Mouse (Mus musculus) CH12.LX (cell line): Measurements from ENCODE around the gene Capza1.

Source experiments
- CHD1 ChIP-seq: IDR thresholded peaks from 2 replicates; pipeline ENCODE4 v1.6.1; 2012; ENCODE audit warnings: low read depth, low read length, improper control_type of control experiment, inconsistent platforms
- CTCF ChIP-seq, 2 experiments: IDR thresholded peaks in 1 of 2; conservative IDR thresholded peaks in 1 of 2; 2 replicates each; pipeline ENCODE4 v1.5.1; 2011 to 2012; ENCODE audit warnings: low read depth in 2 of 2, low read length in 2 of 2, improper control_type of control experiment in 1 of 2, inconsistent platforms in 1 of 2, mild to moderate bottlenecking in 1 of 2, moderate library complexity in 1 of 2
- EP300 ChIP-seq: IDR thresholded peaks from 2 replicates; pipeline ENCODE4 v1.6.1; 2011; ENCODE audit warnings: low read length, improper control_type of control experiment
- HCFC1 ChIP-seq: IDR thresholded peaks from 2 replicates; pipeline ENCODE4 v1.6.1; 2012; ENCODE audit warnings: low read depth, mild to moderate bottlenecking, inconsistent platforms, low read length, improper control_type of control experiment
- MAX ChIP-seq: IDR thresholded peaks from 2 replicates; pipeline ENCODE4 v1.6.1; 2011; ENCODE audit warnings: low read length, improper control_type of control experiment
- POLR2A ChIP-seq: IDR thresholded peaks from 2 replicates; pipeline ENCODE4 v1.6.1; 2011; ENCODE audit warnings: low read depth, mild to moderate bottlenecking, improper control_type of control experiment, low read length
- POLR2AphosphoS2 ChIP-seq: IDR thresholded peaks from 2 replicates; pipeline ENCODE4 v1.6.1; 2011; ENCODE audit warnings: low read depth, low read length, improper control_type of control experiment
- TBP ChIP-seq: conservative IDR thresholded peaks from 2 replicates; pipeline ENCODE4 v1.6.1; 2011; ENCODE audit warnings: low read depth, low read length, improper control_type of control experiment
- UBTF ChIP-seq: IDR thresholded peaks from 2 replicates; pipeline ENCODE4 v1.6.1; 2012; ENCODE audit warnings: low read depth, mild to moderate bottlenecking, inconsistent platforms, low read length, improper control_type of control experiment, moderate library complexity
- USF1 ChIP-seq: IDR thresholded peaks from 2 replicates; pipeline ENCODE4 v1.6.1; 2014; ENCODE audit warnings: low read depth, mild to moderate bottlenecking, inconsistent platforms, low read length, improper control_type of control experiment
- ZC3H11A ChIP-seq: IDR thresholded peaks from 2 replicates; pipeline ENCODE4 v1.6.1; 2012; ENCODE audit warnings: low read depth, mild to moderate bottlenecking, inconsistent platforms, low read length, improper control_type of control experiment

- TF ChIP-seq USF1, result no peak
- no peak for TF ChIP-seq TBP
- no peak for TF ChIP-seq ZC3H11A
- no peak for TF ChIP-seq UBTF
- TF ChIP-seq CTCF (conservative IDR thresholded peaks at IDR 0.05 in 1 of 2, IDR thresholded peaks at IDR 0.05 in 1 of 2; ENCODE audit: low read depth in 2 of 2, low read length in 2 of 2), result no peak
- TF ChIP-seq EP300, result no peak
- TF ChIP-seq HCFC1, result no peak
- TF ChIP-seq MAX, result no peak
- no peak for TF ChIP-seq POLR2A
- TF ChIP-seq POLR2AphosphoS2, result no peak
- TF ChIP-seq CHD1, result no peak
Measured at GRCm38 (mm10) chr3:104909195-104909594, 44.9 kb upstream of the Capza1 start.
